Mouse (Mus musculus): ENCODE measurements at regions not wholly inside any gene's neighbourhood (a gene's known extent, or its start where the extent isn't known, plus 50 kb on each side); places are given as distances from the start of the nearest gene placed in this dataset.
"Not testable (repeated sequence)": the region's sequence is repeated elsewhere in the genome, so short reads cannot be mapped to it uniquely, and the experiment has no call there.

- no peak for DNase-seq (ENCODE audit: low spot score in 2 of 2)
These were observed 83.8 kb downstream of the Eif4e start for GRCm38 (mm10) chr3:138609749-138610148.

DNA sequence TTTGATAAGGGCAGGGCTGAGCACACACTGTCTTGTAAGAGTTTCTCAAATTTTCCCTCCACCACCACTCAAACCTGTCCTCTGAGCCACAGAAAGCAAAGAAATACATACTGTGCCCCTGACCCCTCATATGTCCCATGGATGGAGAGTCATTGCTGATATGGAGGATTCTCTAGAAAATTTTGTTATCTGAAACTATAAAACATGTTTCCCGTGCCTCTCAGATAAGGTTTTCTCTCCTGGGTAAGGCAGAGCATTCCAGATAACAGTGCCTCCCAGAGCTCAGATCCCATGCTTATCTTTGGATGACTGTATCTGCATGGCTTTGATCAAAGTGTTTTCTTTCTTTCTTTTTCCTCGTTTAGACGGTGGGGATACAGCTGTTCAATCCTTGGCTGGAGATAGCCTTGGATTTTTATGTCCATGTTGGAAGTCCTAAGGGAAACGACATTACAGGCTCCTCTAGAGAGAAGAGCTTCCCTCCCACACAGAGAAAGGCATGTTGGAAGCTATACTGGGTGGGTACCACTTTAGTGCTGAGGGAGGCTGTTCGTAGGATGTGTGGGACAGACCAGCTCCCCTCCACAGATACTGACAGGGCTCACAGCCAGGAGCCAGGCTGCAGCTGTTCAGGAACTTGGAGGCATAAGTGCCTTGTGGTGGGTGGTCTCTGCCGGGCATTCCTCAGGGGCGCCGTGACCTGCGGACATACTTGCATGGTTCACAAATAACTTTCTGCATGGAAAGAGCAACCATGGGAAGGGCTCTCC lies 87.1 kb downstream of the Eif4e start:
- no peak for DNase-seq (ENCODE audit: low spot score in 2 of 2)

- no peak for DNase-seq (ENCODE audit: low spot score in 2 of 2)
These were observed 87.7 kb downstream of the Eif4e start for GRCm38 (mm10) chr3:138613680-138614079.

GRCm38 (mm10) chr3:138614899-138615298 lies 88.9 kb downstream of the Eif4e start:
- no peak for DNase-seq (ENCODE audit: low spot score in 2 of 2)

GRCm38 (mm10) chr3:138620263-138620662 lies 94.3 kb downstream of the Eif4e start:
- DNase-seq (ENCODE audit: low spot score in 2 of 2), result no peak

DNA sequence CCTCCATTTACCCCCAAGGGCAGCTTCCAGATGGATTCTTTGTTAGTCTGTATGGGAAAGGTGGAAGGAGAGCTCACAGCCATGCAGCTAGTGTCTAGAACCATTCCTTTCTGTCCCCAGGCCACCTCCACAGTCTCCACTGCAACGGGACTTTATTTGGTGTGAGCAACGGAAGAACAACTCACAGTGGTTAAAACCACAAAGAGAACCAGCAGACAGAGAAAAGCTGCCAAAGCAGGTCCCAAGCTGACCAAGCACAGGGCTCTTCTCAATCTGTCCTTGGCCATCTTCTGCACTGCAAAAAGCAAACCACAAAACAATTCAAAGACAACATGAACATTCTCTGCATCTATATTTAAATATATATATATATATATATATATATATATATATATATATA lies 98.1 kb downstream of the Eif4e start:
- DNase-seq (ENCODE audit: low spot score in 2 of 2), result no peak

DNA sequence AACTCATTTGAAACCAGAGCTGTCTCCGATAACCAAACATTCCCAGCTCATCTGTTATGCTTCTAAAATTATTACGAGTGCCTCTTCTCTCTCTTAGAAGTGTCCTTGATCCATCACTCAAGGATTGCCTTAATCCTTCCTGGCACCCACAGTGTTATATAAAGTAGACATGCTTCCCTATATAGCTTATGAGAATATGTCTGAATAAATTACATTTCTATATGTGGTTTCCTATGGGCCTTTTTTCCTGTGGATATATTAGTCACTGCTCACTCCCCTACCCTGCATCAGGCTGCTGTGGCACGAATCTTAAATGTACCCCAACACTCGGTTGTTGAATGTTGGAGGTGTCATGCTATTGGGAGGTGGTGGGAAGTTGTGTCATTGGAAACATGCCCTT lies 100.3 kb downstream of the Eif4e start:
- DNase-seq (ENCODE audit: low spot score in 2 of 2), result no peak

GRCm38 (mm10) chr3:138630231-138630630 lies 104.3 kb downstream of the Eif4e start:
- no peak for DNase-seq (ENCODE audit: low spot score in 2 of 2)

- DNase-seq (ENCODE audit: low spot score in 2 of 2), result no peak
These were observed 106.1 kb downstream of the Eif4e start for GRCm38 (mm10) chr3:138632086-138632485.

DNA sequence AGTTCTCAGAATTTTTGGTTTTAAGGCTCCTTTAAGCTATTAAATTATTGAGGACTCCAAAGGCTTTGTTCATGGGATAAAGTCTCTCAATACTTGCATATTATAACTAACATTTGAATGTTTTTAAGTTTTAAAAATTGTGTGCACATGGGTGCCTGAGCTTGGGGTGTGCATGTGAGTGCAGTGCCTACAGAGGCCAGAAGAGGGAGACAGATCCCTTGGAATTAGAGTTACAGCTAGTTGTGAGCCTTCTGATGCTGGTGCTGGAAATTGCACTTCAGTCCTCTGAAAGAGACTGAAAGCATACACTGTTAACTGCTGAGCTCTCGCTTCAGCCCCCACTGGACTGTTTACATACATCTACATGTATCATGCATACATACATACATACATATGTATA lies 100.0 kb upstream of the Tspan5 start:
- peak; percentile 34 to 41 for DNase-seq (ENCODE audit: low spot score in 2 of 2)

DNA sequence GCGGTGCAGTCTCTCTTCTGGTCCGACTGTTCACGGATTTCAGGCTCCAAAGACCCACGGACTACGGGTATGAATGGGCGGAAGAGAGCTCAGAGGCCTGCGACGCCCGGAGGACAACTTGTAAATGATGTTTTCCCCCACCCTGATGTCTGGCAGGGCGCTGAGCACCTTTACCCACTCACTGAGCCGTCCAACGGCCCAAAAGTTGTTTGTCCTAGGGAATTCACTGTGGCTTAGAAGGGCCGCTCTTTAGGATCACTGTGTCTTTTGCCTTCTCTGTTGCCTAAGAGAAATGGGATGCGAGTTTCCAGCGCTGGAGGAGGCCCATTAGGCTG lies 98.1 kb upstream of the Tspan5 start:
- DNase-seq (ENCODE audit: low spot score in 2 of 2), result no peak

DNA sequence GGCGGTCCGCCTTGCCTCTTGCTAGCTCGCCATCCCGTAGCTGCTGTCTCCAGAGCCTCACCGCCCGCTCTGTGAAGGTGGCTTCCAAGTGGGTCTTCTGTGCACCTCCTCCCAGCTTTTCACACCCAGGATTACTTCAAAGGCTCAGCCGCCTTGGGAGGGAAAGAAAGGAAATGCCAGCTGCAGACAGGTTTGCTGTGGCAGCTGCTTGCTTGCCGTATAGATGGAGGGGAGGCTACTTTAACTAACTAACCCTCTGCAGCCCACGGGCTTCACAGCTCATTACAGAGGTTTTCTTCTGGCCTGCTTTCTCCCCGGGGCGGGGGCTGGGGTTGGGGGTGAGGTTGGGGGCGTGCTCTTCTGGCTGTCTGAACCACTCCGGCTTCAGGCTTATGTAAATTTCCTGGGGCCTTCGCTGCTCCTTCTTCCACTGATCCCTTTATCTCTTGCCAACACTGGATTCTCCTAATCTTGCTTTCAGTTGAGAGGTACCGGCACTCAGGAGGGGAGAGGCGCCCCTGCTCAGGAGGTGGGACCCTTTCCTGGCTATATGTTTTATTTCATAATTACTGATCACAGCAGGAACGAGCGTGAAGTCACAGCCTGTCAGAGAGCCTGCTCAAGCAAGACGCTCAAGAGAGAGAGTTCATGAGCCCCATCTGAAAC lies 97.6 kb upstream of the Tspan5 start:
- DNase-seq (ENCODE audit: low spot score in 2 of 2), result peak; percentile 26 to 29

GRCm38 (mm10) chr3:138645320-138645719 lies 96.7 kb upstream of the Tspan5 start:
- peak; percentile 28 to 39 for DNase-seq (ENCODE audit: low spot score in 2 of 2)

DNA sequence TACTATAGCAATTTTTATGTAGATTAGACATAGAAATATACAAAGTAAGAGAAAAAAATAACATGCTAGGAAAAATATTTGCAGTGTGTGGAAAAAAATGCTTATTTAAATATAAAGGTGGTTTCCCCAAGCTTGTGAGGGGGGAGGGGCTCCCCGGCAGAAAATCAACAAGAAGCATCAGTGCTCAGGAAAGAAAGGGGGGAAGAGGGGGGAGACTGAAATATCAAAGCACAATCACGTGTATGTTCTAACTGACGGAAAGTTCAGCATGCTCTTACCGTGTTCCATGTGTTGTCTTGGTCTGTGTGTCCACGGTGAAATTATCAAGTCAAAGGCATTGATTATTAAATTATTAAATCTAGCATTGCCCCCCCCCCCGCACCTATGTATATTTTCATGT lies 92.3 kb upstream of the Tspan5 start:
- DNase-seq (ENCODE audit: low spot score in 2 of 2), result no peak

DNA sequence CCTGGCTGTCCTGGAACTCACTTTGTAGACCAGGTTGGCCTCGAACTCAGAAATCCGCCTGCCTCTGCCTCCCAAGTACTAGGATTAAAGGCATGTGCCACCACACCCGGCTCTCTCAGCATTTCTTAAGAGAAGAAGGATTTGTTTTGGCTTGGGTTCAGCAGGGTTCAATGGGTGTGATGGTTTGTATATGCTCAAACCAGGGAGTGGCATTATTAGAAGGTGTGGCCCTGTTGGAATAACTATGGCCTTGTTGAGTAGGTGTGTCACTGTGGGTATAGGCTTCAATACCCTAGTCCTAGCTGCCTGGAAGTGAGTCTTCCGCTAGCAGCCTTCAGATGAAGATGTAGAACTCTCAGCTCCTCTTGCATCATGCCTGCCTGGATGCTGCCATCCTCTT lies 91.3 kb upstream of the Tspan5 start:
- not testable (repeated sequence) for DNase-seq (ENCODE audit: low spot score in 2 of 2)

DNA sequence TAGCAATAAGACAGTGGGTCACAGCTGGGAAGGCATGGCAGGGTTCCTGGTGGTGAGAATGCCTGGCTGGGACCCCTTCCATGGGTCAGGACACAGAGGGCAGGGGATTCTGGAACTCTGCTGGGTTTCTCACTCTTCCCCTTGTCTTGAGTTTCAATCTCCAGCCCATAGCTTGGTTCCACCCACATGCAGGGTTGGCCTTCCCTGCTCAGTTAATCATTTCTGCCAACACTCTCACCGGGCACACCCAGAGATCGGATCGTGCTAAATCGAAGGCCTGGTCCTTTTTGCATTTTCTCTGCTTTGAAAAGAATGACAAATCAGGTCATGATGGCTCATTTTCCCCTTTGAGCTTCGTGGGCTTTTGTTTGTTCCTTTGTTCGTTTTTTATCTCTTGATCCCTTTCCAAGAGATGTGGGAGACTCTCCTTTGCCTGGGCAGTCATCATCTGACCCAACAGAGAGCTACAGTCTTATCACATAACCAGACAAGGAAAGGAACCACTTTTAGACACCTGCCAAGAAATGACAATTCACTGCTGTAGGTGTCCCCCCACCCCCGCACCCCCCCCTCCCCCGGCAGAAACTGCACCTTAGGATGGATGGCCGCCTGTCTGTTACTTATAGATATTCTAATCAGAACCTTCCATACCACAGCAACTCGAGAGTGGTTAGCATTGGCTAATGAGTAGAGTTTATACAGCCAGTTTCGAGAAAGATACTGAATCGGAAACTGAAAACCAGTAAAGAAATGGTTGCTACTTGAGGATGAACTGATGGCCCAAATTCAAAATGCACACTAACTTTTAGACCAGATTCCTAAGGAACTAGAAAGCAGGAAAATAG lies 90.4 kb upstream of the Tspan5 start:
- no peak for DNase-seq (ENCODE audit: low spot score in 2 of 2)

DNA sequence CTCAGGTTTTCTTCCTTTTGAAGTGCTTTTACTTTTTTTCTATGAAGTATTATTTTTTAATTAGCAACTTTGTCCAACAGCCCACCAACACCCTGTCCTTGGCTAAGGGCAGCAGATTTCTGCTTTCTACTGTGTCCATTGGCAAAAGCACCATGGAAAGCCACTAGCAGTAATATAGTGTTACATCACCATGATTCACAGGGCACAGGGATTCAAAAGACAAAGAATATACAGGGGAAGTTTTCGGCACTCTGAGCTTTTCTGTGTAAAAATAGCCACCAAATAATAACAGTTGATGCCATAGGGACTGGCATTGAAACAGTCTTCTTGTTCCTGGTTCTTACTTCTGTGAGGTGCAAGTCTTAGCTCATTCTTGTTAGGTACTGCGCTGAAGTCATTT lies 89.8 kb upstream of the Tspan5 start:
- DNase-seq (ENCODE audit: low spot score in 2 of 2), result no peak

- no peak for DNase-seq (ENCODE audit: low spot score in 2 of 2)
These were observed 89.3 kb upstream of the Tspan5 start for GRCm38 (mm10) chr3:138652685-138653084.

- DNase-seq (ENCODE audit: low spot score in 2 of 2), result no peak
These were observed 88.3 kb upstream of the Tspan5 start for GRCm38 (mm10) chr3:138653549-138654246.

DNA sequence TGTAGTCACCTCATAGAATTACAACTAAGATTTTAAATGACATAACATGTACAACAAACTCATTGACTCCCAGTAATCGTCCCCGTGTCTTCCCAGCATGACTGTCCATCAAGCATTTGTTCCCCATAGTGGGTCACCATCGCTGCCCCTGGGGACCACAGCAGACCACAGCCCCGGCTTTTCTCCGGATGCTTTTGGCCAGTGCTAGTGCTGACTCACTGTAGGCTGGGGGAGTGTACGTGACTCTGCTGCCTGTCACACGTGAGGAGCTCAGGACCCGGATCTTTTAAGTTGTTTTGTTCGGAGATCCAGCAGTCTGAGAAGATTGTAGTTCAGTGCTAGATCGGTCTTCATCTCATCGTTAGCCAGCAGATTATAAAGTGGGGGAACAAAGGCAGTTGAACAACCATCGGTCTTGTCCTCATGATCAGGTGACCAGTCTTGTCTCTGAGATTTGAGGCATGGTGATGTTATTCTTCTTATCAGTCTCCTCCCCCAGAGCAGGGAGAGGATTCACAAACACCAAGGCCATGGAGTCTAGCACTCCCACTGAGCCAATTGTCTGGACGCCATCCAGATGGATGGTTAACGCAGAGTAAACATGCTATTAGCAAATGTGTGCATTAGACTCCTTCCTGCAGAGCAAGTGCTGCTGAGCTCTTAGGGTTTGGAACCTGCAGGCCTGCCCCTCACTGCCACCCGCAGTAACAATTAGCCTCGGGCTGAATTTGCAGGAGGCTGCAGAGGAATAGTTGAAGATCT lies 87.2 kb upstream of the Tspan5 start:
- DNase-seq (ENCODE audit: low spot score in 2 of 2), result no peak

- DNase-seq (ENCODE audit: low spot score in 2 of 2), result no peak
These were observed 86.5 kb upstream of the Tspan5 start for GRCm38 (mm10) chr3:138655479-138655878.
